27 mouse cellular contexts compared by ENCODE assay signal in the genomic region with DNA sequence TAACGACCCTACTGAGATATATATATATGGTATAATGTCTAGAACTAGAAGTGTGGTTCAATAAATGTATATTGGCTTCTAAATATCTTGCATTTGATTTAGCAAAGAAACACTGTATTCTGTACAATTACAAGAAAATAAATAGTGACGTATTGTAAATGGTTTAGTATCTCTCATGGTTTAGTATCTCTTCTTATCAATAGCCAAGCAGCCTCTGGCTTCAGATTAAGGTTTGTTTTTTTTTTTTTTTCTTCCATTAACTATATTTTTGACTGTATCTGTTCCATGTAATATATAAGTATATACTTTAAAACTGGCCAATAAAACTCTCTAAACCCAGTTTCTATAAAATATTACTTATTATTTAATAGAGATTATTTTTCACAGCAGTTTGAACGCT.
"Had no signal": no experiment of that assay in that cellular context is flagged by ENCODE, and none has a peak within 500 bp of the region (broad histone marks: within the 10 kb centered on the region; RNA-seq: fewer than 3 reads in every experiment).

No protein-coding gene starts in this region.

- H3K27me3 ChIP-seq: limb, embryonic 12.5 days; limb, embryonic 13.5 days; limb, embryonic 15.5 days; liver, embryonic 12.5 days; liver, embryonic 13.5 days; liver, embryonic 15.5 days; lung, embryonic 15.5 days; megakaryocyte, embryonic 14.5 days; midbrain, embryonic 12.5 days; midbrain, embryonic 13.5 days; midbrain, embryonic 15.5 days had no signal

- H3K36me3 ChIP-seq: limb, embryonic 10.5 days; limb, embryonic 12.5 days; limb, embryonic 13.5 days; limb, embryonic 15.5 days; liver, embryonic 12.5 days; liver, embryonic 13.5 days; liver, embryonic 15.5 days; lung, embryonic 15.5 days; midbrain, embryonic 10.5 days; midbrain, embryonic 12.5 days; midbrain, embryonic 13.5 days; midbrain, embryonic 15.5 days had no signal

- DNase-seq: left cerebral cortex, postnatal 4 days; liver; liver, embryonic 13.5 days; liver, postnatal 0 days; lung, adult 18-20 months; lung, adult 2 months; lung, embryonic 14.5 days; lung, postnatal 10 days; lung, postnatal 14 days; lung, postnatal 36 days; lung, postnatal 4 days; midbrain, embryonic 14.5 days had no signal

- H3K9me3 ChIP-seq: limb, embryonic 10.5 days; limb, embryonic 12.5 days; limb, embryonic 13.5 days; limb, embryonic 15.5 days; liver, embryonic 12.5 days; liver, embryonic 13.5 days; liver, embryonic 15.5 days; lung, embryonic 15.5 days; megakaryocyte, embryonic 14.5 days; midbrain, embryonic 10.5 days; midbrain, embryonic 12.5 days; midbrain, embryonic 13.5 days; midbrain, embryonic 15.5 days had no signal

- H3K9ac ChIP-seq: limb, embryonic 12.5 days; limb, embryonic 13.5 days; limb, embryonic 15.5 days; liver, embryonic 12.5 days; liver, embryonic 13.5 days; liver, embryonic 14.5 days; liver, embryonic 15.5 days; liver, postnatal 0 days; lung, embryonic 14.5 days; lung, embryonic 15.5 days; midbrain, embryonic 12.5 days; midbrain, embryonic 13.5 days; midbrain, embryonic 15.5 days had no signal

- H3K27ac ChIP-seq: limb, embryonic 10.5 days; limb, embryonic 12.5 days; limb, embryonic 13.5 days; limb, embryonic 15.5 days; liver, embryonic 12.5 days; liver, embryonic 13.5 days; liver, embryonic 14.5 days; liver, embryonic 15.5 days; lung, embryonic 15.5 days; macrophage; midbrain, embryonic 10.5 days; midbrain, embryonic 12.5 days; midbrain, embryonic 13.5 days; midbrain, embryonic 15.5 days had no signal

- H3K4me1 ChIP-seq: liver, embryonic 12.5 days; liver, embryonic 13.5 days; liver, embryonic 15.5 days had no signal

- H3K4me3 ChIP-seq: limb, embryonic 10.5 days; limb, embryonic 12.5 days; limb, embryonic 13.5 days; limb, embryonic 15.5 days; liver, embryonic 12.5 days; liver, embryonic 13.5 days; liver, embryonic 15.5 days; lung, embryonic 15.5 days; megakaryocyte, embryonic 14.5 days; midbrain, embryonic 10.5 days; midbrain, embryonic 12.5 days; midbrain, embryonic 13.5 days; midbrain, embryonic 15.5 days; myocyte had no signal
